Mouse (Mus musculus) ovary, adult 18-20 months (tissue): ENCODE results near the gene Chpt1.
"Not testable (repeated sequence)": the region's sequence is repeated elsewhere in the genome, so short reads cannot be mapped to it uniquely, and the experiment has no call there.

Experiments used
- DNase-seq: peaks from one replicate; pipeline ENCODE4 v3.0.0; 2022; ENCODE audit warnings: low spot score, mixed read lengths

Chpt1 gene

DNA sequence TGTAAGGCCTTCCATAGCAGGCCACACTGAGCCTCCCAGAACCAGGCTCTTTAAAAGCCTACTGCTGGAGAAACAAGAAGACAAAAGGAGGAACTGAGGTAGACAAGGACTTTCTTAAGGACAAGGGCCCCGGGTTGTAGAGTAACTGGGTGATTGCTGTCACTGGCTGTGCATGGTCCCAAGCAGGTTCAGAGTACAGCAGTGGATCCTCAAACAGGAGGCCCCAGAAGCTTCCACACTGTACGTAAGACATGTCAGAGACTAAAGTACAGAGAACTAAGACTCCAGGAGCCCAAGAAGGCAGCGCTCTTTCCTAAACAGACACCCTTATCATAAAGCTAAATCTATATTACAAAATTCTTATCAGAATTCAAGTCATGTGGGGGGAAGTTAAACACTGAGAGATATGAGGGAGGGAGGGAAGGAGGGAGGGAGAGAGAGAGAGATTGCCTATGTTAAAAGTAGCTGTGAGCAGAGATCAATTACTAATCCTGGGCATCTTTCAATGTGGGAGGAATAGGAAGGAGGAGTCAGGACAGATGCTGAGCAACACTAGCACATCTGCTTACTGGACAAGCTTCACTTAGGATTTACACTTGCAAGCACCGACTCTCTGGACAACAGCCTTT, 8.8 kb downstream of the Chpt1 start:
- DNase-seq, result no peak

DNA sequence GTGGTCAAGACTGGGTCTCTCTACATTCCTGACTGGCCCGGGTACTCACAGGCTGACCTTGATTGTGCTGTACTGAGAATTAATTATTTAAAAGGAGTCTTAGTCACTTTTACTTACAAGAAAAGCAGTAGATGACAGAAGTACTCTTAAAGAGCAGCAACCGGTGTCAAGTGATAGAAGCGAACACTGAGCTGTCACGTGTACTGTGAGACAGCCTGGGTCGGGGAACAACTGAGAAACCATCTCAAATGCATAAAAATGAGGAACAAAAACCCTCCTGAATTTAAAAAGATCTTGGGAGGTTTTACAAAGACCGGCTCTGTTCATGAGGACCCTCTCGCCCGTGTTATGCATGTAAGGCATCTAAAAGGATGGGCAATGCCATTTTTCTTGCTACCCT, 11.2 kb downstream of the Chpt1 start:
- DNase-seq, result no peak

DNA sequence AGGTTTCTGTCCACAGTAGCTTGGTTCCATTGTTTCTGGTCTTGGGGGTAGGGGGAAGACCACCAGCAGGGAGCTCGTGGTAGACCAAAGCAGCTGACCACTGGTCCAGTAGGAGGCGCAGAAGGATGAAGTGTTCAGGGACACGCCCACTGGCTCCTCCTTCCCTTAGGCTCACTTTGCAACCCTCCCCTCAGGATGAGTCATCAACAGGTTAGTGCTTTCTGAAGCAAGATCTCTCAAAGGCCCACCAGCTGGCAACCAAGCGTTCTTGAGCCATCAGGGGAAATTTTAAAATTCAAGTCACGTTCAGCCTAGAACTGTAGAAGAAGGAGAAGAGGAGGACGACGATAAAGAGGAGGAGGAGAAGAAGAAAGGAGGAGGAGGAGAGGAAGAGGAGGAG, 12.2 kb downstream of the Chpt1 start:
- no peak for DNase-seq

DNA sequence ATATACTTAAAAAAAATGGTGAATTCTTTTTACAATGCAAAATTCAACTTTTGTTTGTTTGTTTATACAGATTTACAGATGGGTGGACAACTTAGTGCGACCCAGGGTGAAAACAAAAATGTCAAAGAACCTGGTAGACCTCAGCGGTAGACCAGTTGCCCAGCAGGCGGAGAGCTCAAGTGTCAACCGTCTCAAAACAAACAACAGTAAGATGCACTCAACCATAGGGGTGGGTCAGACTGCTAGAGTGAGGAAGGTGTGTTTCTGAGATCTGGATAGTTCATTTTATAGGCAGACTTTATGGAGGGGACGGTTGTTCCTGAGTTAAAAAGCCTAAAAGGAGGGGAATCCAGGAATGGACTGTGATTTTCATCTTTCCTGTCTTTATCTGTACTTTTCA, 15.2 kb downstream of the Chpt1 start:
- no peak for DNase-seq

DNA sequence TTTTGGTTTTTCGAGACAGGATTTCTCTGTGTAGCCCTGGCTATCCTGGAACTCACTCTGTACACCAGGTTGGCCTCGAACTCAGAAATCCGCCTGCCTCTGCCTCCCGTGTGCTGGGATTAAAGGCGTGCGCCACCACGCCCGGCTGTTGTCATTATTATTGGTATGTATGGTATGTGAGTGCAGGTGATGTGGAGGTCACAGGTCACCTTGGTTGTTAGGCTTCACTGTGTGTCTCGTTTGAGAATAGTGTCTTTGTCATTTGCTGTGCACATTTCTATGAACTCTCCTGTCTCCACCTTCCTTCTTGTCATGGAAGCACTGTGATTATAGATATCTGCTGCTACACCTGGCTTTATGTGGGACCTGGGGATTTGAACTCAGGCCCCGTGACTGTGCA, 21.0 kb downstream of the Chpt1 start:
- not testable (repeated sequence) for DNase-seq

DNA sequence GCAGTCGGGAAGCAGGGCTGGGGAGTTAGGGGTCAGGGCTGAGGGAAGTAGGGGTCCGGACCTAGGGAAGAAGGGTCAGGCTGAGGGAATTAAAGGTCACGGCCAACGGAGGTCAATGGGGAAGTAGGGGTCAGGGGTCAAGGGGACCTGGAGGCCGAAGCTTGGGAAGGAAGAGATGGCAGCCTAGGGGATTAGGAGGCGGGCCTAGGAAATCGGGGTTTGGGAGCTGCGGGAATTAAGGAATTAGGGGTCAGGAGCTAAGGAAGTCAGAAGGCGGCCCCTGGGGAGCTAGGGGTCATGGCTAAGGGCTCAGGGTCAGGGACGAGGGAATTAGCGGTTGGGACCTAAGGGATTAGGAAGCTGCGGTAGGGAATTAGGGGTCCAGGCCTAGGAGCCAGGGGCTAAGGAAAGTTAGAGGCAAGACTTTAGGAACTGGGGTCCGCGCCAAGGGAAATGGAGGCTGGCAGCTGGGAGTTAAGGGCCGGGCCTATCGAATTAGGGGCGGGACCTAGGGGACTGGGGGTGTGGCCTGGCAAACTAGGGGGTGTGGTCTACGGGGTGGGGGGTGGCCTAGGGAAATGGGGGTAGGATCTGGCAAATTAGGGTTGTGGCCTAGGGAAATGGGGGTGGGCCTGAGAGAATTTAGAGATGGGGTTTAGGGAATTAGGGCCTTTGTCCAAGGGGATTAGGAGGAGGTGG, 43.6 kb downstream of the Chpt1 start:
- no peak for DNase-seq

DNA sequence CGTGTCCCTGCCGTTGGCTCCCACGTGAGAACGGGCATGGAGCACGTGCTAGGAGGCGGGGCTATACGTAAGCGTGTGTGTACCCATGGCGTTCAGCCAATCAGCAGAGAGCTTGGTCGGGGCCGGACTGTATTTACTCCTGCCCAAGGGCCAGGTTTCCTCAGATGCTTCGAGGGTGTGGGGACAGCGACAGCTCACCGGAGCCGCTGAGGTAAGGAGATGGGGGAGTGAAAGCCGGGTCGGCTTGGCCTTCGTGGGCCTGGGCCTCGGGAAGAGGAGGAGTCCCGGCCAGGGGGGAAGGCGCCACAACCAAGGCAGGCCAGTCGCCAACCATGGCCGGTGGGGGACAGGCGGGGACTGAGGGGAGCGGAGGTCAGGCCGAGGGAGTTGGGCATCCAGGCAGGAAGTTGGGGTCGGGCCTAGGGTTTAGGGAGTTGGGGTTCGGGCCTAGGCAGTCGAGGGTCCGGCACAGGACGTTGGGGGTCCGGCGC, 44.3 kb downstream of the Chpt1 start, which contains the start of gene Sycp3:
Sycp3 (plus strand) TSS at position 68 of the 491 bp plus-strand sequence.
- DNase-seq, result no peak

DNA sequence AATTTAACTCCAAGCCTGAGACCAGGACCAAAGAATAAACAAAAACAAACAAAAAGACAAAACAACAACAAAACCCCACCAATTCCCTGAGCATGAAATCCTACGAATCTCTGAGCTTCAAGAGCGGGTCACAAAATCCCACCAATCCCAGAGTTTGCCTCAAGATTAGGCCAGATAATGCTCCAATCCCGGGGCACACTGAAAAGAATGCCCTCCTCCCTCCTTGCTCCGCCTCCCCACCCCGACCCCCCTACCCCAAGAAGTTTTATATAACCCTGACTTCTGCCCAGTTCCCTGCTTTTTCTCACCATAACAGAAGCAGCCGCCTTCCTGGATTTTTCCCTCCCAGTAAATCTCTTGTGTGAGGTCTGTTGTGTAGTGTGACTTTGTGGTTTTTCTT, 46.1 kb downstream of the Chpt1 start:
- DNase-seq, result no peak

DNA sequence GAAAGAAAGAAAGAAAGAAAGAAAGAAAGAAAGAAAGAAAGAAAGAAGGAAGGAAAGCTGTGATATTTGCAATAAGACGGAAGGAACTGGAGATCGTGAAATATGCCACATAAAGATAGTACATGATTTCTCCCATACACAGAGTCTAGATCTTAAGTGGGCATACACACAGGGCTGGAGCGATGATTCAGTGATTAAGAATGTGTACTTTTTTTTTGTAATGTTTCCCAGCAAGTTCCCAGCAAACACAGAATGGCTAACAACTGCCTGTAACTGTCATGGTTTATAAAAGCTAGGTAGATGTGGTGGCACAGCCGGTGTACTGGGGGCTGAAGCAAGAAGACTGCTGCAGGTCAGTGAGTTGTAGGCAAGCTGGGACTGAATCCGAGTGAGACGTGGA, 51.9 kb downstream of the Chpt1 start:
- DNase-seq, result no peak

DNA sequence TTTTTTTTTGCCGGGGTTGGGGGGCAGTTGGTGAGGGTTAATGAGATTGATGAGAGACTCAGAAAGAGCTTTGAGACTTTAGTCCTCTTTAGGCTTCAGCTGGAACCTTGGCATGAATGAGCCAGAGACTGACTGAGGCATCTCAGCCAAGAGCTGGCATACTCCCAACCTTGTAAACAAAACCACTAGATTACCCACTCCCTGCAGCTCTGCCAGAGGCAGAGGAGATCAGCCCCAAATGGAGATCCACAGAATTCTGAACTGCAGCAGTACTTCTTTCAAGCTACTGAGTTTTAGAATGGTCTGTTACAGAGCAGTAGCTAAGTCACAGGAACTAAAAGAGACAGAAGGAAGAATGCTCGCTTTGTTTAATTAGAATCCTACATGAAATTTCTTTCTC, 52.7 kb downstream of the Chpt1 start:
- DNase-seq, result peak; percentile 38

DNA sequence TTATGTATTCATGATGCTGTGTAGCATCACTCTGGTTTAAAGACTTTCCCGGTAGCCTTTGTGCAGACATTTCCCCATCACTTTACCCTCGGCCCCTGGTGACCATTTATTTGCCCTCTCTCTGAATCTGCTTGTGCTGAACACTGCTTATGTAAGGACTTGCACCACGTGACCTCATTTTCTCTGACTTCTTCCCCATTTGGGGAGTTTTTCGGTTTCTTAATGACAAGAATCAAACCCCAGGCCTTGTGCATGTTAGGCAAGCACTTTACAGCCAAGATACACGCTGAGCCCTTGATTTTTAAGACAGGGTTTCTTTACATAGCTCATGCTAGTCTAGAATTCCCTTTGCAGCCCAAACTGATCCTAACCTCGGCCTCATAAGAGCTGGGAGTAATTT, 62.6 kb downstream of the Chpt1 start:
- DNase-seq, result no peak

DNA sequence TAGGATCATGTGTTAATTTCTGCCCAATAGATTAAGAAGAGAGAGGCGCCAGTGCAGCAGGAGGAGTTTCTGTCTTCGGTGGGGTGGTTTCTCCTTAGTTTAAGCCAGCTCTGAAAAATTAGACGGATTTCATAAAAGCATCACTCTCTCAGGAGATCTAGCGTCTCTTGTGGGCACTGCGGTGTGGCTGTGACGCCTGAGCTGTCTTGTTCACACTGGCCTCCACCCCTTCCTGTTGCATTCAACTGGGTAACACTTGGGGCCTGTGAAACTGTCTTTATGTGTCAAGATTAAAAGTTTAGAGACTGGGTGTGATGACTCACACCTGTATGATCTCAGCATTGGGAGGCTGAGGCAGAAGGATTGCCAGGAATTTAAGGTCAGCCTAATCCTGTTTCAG, 75.9 kb downstream of the Chpt1 start:
- DNase-seq, result no peak

DNA sequence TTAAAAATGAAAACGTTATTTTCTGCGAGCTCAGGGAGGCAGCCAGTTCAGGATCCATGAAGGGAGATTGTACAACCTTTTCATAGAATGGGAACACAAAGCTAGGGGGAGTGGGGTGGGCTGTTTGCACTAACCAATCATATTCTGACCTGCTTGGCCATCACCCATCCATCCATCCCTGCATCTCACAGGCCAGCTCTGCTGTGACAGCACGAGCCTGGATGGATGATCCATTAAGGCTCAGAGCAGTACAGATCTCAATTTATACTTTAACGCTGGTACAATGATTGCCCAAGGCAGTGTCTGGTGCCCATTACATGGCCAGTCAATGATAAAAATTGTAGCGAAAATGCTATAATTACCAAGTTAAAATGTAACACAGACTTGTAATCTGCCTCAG, 77.0 kb downstream of the Chpt1 start:
- DNase-seq, result no peak

DNA sequence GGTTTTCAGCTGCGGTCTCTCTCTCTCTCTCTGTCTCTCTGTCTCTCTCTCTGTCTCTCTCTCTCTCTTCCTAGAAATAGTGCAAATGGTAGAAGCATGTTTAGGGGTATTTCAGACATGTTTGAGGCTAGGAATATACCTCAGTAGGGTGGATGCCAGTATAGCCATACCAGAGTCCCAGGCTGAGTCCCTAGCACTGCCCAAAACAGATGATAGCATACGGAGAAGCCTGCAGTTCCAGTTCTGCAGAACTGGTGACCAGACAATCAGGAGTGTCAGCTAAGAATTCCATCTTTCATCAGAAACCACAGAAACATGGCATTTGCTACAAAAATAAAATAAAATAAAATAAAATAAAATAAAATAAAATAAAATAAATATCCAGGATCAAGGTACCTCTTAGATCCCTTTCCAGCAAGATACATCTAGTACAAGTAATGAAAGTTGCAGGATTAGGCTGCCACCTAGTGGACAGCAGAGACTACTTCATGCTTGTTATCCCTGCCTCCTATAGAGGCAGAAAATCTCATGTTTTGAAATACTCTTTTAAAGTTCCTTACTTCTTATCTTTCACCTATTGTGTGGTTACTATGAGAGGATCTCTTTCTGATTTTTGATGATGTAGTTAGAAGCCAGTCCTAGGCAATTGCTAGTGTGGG, 77.6 kb downstream of the Chpt1 start:
- no peak for DNase-seq

DNA sequence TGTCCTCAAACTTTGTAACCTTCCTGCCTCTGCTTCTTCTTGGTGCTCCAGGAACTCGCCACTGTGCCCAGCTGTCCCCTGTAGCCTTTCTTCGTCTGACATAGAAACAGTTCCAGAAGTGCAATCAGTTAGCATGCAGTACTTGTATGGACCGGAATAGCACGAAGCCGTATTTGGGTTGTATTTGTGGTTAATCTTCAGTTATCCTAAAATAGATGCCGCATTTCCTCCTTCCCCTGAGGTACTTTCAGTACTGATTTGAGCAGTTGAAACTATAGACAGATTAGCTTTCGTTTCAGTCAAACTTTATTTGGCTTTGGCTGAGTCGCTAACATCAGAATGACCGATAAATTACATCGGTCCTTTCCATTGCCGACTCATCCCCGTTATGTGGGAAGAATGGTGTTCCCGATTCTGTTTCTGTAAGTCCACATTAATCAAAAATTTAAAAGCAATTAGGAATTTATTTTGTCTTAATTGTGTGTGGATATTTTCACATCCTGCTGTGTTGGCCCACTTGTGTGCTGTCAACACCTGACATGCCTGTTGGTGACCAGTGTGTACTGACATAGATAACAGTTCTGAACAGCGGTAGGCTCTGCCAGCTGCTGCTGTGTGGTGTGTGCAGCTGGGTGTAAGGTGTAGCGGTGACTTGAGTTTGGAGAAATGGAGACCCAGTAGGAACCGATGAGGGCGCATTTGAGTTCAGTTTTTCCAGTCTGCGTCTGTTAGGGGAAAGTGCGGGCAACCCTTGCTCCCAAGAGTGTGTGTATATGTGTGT, 83.0 kb downstream of the Chpt1 start:
- no peak for DNase-seq

DNA sequence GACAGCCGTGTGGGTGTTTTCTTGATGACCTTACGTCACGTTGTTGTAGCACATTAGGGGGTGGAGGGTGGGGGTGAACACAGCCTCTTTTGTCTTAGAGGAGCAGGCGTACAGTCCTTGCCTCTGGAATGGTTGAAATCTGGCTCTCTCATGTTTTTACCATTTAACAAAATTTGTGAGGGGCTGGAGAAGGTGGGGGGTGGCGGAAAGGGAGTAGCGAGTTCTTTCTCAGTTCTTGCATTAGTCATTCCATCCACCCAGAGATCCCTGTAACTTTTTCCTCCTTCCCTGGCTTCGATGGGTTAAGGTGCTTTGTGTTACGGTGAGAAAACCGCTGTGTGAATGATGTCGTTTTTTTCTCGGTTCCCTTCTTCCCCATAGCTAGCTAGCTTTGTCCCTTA, 83.7 kb downstream of the Chpt1 start:
- DNase-seq, result no peak

DNA sequence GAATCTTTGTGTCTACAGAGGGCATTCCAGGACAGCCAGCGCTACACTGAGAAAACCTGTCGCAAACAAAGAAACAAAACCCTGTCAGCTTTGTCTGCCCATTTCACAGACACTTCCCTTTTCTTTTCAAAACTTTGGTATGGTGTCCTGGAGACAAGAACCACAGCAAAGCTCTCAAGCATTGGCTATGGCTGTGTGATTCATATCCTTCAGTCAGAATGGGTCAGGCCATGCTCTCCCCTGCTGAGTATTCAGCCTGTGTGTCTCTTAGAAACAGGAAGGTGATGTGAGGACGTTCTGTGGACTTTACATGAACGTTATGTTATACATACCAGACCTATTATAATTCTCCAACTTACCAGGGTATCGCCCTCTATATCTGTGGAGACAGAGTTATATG, 86.2 kb downstream of the Chpt1 start:
- no peak for DNase-seq

DNA sequence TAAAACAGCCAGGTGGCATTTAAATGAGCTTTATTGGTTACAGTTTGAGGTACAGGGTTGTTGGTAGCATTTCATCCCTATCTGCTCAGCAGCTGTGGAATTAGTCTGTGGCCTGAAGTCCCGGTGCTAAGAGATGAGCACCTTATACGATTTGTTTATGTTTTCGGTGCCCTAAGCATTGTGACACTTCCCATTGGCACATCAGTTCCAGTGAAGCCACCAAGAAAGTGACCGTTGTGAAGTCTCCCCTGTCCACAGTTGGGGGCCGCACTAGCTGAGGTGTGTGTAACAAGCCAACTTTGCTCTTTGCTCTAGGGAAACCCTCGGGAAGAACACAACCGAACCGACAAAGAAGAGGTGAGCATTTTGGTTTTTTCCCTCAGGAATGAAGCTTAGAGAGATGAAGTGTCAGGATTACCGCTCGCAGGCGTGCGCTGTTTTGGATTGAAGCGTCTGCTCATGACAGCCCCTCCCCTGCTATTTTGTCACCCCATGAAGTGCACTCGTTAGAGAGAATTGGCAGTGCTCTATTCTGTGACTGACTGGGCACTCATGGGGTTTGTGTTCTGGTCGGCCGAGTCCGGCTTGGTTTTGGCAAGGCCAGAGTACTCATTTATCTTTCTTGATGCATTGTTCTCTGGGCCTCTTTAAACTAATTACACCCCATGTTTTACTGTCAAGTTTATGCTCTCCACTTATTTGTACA, 91.4 kb downstream of the Chpt1 start:
- DNase-seq, result no peak

DNA sequence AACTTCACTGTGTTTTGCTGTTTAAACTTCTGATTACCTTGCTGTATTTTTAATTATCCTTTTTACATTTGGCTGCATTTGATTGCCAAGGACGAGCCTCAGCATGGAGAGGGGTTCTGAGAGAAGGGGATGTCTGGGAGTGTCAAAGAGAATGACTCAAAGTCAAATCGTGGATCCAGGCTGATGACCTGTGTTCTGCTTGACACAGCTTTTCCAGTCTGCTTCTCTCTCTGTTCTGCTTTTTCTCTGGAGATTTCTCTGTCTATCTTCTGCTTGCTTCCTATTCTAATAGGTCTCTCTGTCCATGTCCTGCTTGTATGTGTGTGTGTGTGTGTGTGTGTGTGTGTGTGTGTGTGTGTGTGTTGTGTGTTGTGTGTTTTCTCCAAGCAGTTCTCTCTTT, 94.1 kb downstream of the Chpt1 start:
- DNase-seq, result no peak

DNA sequence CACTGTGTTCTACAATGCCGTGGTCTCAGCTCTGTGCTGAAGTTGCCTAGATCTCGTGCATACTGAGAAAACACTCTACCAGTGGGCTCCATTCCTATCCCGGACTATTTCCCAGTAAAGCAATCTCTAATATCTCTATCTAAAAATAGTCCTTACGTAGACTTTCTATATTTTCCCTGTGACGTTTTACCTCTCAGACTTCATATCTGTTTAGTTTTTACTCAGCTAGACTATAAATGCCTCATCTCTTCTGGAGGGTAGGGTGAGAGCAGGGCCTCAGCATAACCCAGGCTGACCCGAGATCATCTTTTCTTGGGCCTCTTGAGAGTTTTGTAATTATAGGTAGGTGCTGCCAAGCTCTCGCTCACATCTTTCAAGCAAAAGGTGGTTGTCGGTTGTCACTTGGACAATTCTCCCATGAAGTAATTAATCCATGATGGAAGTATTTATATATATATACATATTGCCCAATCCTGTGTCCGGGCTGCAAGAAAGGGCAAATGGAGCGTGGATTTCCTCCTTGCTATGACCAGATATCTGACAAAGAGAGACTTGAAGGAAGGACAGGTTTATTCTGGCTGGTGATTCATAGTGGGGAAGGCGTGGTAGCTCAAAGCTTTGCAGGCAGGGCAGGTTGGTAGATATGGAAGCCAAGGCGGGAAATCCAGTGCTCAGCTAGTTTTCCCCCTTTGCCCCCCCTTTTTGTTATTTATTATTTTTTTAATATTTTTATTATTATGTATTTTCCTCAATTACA, 95.8 kb downstream of the Chpt1 start:
- DNase-seq, result no peak

DNA sequence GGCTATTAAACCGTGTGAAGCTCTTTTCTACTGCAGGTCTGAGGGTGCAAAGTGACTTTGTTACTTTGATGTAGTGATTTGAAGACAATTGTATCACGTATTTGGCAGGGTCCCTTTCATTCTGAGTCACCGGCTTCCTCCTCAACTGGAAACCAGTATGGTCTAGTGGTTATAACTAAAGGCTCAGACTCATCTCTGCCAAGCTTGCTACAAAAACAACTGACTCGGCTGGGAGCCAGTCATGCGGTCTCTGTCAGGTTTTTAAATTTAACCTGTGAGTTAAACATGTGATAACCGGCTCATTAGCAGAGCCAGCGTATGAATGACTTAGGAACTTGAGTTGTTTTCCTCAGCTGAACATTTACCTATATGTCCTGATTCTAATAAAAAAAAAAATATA, 98.1 kb downstream of the Chpt1 start:
- no peak for DNase-seq
